Mouse (Mus musculus) adrenal gland (tissue): ENCODE results near the gene Rtn2.

Experiments used
- intact Hi-C: fragments of 180-260 bp; cut with DNase I; formaldehyde crosslinking; loops from one replicate; pipeline ENCODE4 v1.15.1; 2025

The Rtn2 gene

DNA sequence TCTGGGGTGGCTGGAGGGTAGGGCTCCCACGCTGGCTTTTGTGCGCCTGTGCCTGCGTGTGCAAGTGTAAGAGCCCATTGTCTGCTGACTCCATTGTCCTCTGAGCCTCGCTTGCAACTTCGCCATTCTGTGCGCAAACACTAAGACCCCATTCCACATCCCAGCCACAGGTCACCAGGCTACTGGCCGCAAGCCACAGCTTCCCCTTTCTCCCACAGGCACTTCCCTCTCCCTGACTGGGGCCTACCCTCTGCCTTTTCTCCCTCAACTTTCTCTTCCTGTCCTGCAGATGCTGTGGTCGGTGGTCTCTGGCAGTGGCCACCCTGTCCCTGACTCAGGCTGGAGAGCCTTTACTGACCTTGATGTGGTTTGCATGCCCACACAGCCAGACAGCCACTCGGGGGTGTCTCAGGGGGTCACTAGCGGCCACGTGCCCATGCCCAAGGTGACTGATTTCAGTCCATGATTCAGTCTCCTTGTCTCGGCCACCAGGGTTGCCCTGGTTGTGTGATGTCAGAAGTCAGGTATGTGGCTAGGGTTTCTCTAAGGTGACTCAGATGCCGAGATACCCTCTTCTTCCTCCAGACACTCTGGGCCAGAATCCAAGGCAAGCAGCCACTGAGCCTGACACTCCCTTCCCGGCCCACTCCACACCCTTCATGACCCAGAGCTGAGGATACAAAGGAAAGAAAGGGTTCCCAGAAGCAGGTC, 34.2 kb downstream of the Rtn2 start:
- intact Hi-C loops: no loop called here

DNA sequence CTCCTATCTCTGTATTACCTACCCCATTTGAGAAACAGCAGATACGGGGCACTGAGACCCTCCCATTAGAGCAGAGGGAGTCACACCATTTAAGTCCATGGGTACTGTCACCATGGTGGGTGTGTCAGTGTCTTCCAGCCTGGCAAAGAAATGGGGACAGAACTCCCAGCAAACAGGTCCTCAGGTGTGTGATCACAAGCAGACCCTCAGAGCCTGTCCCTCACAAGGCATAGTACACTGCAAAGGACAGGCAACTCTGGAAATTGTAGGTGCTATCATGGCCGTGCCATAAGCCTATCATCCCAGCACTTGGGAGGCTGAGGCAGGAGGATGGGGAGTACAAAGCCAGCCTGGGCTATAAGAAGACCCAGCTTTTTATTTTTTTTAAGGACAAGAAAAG, 35.8 kb downstream of the Rtn2 start:
- intact Hi-C loops: no loop called here

DNA sequence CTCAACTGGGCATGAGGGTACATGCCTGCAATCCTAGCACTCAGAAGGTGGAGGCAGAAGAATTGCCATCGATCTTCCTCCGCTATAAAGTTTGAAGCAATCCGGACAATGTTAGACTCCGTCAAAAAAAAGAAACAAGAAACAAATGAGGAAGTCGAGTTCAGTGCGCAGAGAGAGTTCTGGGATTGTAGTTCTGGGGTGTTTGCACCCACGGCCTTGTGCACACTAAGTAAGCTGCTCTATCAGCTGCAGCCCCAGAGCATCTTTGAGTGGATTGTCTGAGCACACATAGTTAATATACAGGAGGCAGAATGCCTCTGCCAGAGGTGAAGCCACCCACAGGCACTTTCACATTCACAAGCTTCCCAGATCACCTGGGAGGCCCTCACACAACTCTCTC, 36.3 kb downstream of the Rtn2 start:
- intact Hi-C loops: no loop called here

DNA sequence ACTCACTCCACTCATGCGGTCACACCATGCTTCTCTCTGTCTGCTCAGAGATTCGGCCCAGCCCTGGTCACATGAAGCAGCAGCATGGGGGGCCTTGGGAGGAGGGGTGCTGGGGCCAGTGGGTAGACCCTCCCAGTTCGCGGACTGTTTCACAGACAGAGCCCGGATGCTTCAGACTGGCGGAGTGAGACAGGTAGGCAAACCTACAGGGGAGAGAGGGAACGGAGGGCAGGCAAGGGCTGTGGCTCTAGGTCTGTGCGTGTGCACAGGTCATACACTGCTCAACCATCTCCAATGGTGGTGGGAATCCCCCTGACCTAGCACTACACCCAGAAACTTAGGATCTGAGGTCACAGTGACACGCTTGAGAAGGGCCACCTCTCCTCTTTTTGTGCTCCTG, 37.0 kb downstream of the Rtn2 start:
- intact Hi-C loops: no loop called here

DNA sequence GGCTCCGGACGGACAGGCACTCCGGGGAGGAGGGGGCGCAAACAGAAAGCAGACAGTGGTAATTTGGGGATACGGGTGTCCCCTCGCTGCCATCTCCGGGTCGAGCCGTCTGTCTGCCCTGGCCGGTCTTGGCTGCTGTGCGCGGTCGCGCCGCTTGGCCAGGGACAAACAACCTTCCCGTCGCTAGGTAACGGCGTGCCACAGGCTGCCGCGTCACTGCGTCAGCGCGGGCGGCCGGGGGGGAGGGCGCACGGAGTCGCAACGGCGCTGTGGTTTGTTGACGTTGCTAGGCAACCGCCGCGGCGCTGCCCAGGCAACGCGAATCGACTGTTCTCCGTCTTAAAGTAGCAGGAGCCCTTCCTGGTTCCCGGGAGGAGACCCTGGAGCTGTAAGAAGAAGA, 37.5 kb downstream of the Rtn2 start:
- intact Hi-C loops: no loop called here

DNA sequence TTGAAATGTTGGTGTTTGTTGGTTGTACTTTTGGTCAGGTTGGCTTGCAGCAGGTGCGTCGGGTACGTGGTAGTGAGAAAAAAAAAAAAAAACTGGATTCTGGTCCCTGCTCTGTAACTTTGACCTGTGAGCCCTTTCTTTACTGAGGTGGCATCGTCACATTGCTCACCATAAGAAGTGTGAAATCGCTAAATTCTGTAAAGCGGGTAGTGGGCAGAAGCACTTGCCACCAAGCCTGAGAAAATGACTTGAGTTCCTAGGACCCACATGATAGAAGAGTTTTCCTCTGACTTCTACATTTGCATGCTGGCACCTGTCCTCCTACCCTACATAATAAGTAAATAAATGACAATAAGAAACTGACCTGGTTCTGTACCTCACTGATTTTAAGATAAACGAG, 38.2 kb downstream of the Rtn2 start:
- intact Hi-C loops: no loop called here

DNA sequence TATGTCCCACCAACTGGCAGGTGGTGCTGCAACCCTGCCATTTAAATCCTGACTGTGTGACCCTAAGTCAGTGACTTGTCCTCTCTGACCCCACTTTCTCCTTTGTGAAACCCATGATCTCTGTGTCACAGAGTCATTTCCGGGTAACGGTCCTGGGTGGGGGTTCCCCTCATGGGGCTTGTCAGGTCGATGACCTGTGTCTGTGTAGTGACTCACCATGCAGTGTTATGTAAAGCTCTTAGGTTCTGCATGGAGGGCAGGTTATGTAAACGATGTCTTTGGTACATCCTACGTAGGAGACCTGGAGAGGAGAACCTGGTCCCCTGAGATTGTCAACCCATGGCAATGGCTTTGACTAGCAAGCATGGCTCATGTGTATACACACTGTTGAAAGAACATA, 39.0 kb downstream of the Rtn2 start:
- intact Hi-C loops: no loop called here

- intact Hi-C loops: no loop called here
Observed at GRCm38 (mm10) chr7:19322489-19322888, 40.1 kb downstream of the Rtn2 start.

GRCm38 (mm10) chr7:19324221-19324620, 41.8 kb downstream of the Rtn2 start:
- intact Hi-C loops: no loop called here

- intact Hi-C loops: no loop called here
Observed at GRCm38 (mm10) chr7:19325262-19326199, 43.1 kb downstream of the Rtn2 start.

GRCm38 (mm10) chr7:19326359-19326758, 43.9 kb downstream of the Rtn2 start:
- intact Hi-C loops: no loop called here

GRCm38 (mm10) chr7:19327128-19327527, 44.7 kb downstream of the Rtn2 start:
- intact Hi-C loops: no loop called here

DNA sequence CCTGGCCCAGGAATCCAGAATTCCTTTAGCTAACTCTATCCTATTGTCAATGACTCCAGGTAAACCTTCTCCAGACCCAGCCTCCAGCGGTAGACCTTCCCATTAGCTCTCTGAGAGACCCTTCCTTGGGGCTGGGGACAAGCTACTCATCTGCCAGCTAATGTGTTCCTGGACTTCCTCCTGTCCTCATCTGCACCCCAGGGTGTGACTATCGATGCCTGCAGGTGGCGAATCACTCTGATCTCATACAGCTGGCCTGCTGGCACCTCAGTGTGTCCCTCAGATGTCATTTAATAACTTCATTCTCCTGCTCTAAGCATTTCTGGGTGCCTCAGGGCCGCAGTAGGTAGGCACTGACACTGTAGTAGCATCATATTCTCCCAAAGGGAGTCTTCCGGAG, 45.4 kb downstream of the Rtn2 start:
- intact Hi-C loops: no loop called here

GRCm38 (mm10) chr7:19328425-19328824, 46.0 kb downstream of the Rtn2 start:
- intact Hi-C loops: no loop called here

DNA sequence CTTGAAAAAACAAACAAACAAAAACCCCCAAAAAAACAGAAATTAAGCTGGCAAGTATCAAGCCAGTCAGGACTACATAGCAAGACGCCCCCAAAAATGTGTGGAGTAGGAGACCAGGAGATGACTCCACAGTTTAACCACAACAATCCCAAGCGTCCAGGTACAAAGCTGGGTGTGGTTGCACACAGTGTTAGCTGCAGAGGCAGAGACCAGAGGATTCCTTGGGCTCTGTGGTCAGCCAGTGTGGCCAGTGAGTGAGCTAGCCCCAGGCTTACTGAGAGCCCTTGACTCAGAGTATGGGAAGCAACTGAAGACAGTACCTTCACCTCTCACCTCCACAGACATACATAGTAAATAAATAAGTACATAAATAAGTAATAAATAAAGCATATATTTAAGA, 49.5 kb downstream of the Rtn2 start:
- intact Hi-C loops: no loop called here

DNA sequence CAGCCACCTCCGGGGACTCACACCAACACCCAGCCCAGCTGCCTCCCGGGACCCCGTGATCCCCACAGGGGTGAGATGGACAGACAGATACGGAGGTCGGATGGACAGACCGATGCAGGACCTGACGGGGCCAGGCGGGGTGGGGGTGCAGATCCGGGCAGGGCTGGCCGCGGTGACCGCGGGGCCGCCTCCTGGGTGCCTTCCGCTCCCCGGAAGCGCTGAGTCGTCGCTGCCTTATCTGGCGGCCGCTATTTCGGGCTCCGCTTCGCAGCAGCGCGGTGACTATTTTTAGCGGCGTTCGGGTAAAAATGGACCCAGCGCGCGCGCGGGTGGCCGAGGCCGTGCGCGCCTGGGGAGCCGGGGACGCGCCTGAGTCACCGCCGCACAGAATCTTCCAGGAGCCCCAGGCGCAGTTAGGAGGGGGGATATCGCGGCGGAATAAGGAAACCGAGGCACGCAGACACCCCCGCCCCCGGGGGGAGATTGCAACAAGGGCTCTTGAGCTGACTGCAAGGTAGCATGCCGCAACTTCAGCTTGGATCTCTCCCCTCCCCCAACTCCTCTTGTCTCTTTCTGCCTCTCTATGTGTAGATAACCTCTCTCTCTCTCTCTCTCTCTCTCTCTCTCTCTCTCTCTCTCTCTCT, 50.4 kb downstream of the Rtn2 start:
- intact Hi-C loops: no loop called here

- intact Hi-C loops: no loop called here
Observed at GRCm38 (mm10) chr7:19335583-19335982, 53.2 kb downstream of the Rtn2 start.

- intact Hi-C loops: no loop called here
Observed at GRCm38 (mm10) chr7:19337122-19337521, 54.7 kb downstream of the Rtn2 start.

DNA sequence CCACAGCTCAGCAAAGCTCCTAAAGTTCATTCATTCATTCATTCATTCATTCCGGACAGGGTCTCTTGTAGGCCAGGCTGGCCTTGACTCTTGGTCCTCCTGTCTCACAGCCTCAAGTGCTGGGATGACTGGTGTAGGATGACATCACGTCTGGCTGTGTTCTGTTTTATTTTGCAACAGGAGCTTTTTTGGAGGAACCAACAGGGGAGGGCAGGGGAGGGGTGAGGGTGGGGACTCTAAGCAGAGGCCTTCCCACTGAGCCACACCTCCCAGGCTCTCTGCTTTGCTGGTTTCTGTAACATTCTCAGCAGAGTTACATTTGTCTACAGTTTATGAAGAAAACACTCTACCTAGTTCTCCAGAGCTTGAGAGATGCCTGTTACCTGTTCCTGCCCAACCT, 55.6 kb downstream of the Rtn2 start:
- intact Hi-C loops: no loop called here

DNA sequence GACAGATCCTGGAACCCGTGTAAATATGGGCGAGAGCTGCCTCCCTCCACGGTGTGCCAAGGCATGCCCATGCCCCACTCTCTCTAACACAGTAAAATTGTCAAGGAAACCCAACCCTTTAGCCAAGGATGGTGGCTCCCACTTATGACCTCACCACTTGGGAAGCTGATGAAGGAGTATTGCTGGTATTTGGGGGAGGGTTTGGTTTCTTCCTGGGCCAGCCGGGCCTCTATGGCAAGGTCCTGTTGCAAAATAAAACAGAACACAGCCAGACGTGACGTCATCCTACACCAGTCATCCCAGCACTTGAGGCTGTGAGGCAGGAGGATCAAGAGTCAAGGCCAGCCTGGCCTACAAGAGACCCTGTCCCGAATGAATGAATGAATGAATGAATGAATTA, 56.2 kb downstream of the Rtn2 start:
- intact Hi-C loops: no loop called here

DNA sequence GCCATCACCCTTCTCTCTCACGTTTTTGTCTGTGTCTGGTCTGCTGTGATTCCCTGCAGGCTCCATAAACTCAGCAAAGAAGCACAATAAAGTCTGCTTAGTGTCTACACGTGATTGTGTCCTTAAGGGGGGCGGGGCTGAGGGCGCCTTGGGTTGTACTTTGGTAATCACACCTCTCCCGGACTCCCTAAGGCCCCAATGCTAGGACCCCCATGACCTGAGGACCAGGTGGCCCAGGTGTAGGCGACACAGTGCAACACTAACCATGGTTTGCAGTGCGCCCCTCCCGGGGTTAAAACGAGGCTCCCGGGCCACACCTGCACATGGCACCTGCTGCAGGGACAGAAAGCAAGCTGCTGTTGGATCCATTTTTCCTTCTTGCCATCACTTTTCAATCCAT, 58.8 kb downstream of the Rtn2 start:
- intact Hi-C loops: loop anchor here (10.0 kb wide), 1 partner anchor 106 kb away; no protein-coding TSS in a partner anchor
